Mouse (Mus musculus) testis, adult 2 months (tissue): Measurements from ENCODE around the gene Mup6.

Experiments used
- CTCF ChIP-seq: fragments of 200-500 bp; IDR thresholded peaks from 2 replicates; pipeline ENCODE4 v1.5.1; 2012; ENCODE audit warnings: low read depth, mild to moderate bottlenecking, inconsistent platforms, low read length, moderate library complexity; ENCODE audit not compliant: control insufficient read depth, insufficient read depth, insufficient replicate concordance
- POLR2A ChIP-seq: fragments of 200-500 bp; IDR thresholded peaks from 2 replicates; pipeline ENCODE4 v1.6.1; 2012; ENCODE audit warnings: low read depth, mild to moderate bottlenecking, inconsistent platforms, low read length, moderate library complexity; ENCODE audit not compliant: control insufficient read depth

GRCm38 (mm10) chr4:59917966-59918365, 46.1 kb upstream of the Mup6 start:
- TF ChIP-seq CTCF (no peak), POLR2A (no peak)
